Mouse (Mus musculus): Measurements from ENCODE around the gene Gm16253.

Gm16253 gene

DNA sequence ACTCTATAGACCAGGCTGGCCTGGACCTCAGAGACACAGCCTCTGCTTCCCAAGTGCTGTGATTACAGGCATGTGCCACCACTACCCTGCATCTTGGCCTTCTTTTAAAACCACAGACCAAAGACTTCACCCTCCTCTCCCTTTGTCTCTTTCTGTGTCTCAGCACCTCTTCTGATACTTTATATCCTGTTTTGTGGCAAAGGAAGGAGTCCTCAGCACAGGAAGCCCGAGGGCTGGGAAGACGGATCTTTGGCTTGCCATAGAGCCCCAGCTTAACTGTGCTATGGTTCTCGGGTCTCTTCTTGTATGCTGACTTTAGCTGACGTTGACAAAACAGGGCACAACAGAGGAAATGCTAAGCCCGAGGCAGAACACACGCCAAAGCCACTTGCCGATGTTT is 6.1 kb upstream of the Gm16253 start:
- in situ Hi-C loops (cut with MboI, MseI) = loop anchor here in 1 of 2 experiments (25.0 kb wide), 1 partner anchor 908 kb away; the partner anchor contains the start of gene Mcl1

DNA sequence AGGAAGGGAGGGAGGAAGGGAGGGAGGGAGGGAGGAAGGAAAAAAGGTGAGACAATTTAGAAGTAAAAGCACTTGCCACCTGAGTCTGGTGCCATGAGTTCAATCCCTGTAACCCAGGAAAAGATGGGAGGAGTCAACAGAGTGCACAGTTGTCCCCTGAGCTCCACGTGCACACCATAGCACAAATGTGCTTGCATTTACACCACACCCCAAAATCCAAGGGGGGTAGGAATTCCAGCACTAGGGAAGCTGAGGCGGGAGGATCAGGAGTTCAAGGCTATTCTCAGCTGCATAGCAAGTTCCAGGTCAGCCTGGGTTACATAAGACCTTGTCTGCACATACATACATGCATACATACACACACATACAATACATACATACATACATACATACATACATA is 5.4 kb upstream of the Gm16253 start:
- in situ Hi-C loops (cut with MboI, MseI) = loop anchor here in 1 of 2 experiments (25.0 kb wide), 1 partner anchor 909 kb away; the partner anchor contains the start of gene Mcl1

DNA sequence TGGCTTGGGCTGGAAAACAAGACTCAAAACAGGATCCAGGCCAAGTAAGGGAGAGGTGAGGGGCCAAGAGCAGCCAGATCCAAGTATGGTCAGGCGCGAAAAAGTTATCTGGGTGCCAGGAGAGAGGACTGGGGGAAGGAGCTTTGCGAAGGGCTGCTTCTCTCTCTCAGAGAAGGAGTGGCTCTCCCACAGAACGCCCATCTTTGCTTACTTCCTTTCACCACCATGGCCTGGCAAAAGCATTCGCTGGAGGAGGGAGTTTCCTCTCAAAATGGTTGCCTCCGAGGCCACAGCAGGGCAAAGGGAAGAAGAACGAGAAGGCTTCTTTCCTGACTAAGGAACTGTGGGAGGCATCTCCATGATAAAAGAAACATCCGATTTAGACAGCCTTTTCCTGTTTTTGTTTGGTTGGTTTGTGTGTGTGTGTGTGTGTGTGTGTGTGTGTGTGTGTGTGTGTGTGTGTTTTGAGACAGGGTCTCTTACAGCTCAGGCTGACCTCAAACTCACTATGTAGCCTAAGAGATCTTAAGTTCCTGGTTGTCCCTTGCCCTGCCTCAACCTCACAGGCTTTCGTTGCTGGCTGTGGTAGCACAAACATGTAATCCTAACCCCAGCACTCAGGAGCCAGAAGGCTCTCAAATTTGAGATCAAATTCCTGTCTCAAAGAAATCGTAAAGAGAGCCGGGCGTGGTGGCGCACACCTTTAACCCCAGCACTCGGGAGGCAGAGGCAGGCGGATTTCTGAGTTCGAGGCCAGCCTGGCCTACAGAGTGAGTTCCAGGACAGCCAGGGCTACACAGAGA is 4.7 kb upstream of the Gm16253 start:
- in situ Hi-C loops (cut with MboI, MseI) = loop anchor here in 1 of 2 experiments (25.0 kb wide), 1 partner anchor 910 kb away; the partner anchor contains the start of gene Mcl1

DNA sequence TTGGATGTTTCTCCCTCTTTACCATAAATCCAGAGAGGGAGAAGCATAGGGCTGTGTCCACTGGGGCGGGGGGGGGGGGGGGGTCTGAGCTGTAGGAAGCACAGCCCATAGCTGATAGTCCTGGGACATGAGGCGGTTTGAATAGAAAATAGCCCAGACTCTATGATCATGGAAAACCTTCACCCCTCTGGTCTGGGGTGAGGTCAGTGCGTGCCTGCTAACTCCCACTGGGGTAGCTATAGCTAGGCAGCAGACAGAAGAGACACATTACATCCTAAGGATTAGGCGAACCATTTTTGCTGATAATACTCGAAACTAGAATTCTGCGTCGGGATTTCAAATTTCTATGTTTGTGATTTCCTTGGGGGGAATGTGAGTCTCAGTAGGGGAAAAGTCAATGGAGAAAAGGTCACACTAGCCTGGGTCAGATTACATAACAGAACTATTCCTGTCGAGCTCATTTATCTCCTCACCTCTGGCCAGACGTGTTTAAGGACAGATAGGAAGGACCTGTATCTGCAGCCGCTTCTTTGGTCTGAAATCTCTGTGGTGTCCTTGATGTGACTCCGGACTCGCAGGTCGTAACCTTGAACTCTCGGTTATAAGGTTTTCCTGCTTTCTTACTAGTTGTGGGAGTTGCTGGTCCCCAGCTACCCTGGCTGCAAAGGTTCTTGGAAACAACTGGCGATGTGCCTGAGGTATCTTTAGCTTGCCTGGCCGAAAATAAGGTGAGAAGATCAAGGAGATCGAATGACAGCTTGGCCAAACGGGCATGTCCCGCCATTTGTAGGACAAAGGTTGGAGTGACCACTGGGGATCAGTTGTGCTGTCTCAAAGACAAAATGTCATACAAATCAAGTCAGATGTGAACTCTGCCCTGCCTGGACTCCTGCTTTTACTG is 2.9 kb upstream of the Gm16253 start:
- in situ Hi-C loops (cut with MboI, MseI) = loop anchor here in 1 of 2 experiments (25.0 kb wide), 1 partner anchor 912 kb away; the partner anchor contains the start of gene Mcl1

DNA sequence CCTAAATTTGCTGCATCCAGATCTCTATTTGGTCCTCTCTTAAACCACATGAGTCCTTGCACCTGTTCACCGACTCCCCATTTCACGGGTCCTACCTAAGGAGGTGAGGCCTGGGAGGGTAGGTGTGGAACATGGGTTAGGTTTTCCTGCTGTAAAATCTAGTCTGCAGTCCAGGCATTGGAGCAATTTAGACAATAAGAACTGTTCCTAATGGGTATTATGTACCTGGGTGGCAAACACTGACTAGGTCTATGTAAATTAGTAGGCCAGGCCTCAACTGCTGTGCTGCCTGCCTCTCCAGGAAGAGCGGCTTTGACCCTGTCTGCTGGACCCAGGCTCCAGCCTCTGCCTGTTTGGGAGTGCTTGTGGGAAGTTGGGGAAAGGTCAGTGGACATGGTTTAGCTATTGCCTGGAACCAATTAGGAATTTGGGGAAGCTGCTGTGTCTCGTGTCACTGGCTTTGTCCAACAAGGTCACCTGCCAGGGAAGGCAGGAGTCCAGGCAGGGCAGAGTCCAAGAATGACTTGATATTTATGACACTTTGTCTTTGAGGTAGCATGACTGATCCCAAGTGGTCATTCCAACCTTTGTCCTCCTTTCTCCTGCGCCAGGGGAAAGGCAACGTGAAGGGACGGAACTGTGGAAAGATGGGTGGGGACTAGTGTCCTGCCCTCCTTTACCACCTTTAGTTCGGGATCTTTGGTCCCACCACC is 1.4 kb upstream of the Gm16253 start:
- in situ Hi-C loops (cut with MboI, MseI) = loop anchor here (5.0 kb wide), 1 partner anchor 33 kb away; no protein-coding TSS in a partner anchor

DNA sequence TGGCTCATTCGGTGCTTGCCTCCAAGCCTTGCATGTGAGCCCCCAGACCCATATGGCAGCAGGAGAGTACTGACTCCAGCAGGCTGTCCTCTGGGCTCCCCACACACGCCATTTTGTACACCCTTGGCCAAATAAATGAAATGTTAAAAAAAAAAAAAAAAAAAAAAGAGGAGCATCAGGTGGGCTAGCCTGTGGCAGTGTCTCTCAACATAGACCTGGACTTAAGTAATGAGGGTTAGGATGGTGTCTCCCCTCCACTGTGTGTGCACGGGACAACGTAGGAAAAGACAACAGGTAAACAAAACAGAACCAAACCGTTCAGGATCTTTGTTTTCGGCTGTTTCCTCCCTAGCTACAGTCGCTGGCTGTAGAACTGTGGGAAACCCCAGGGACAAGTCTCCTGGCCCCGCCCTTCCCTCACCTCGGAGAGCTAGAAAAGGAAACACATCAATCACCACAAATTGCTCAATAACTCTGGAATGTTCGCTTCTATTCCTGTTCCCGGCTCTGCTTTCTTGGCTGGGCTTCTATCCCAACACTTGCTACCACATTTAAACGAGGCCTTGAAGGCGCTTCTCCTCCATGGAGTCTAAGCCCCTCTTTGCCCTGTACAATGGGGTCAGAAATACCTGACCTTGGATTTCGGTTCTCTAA is 652 bp upstream of the Gm16253 start:
- in situ Hi-C loops (cut with MboI, MseI) = loop anchor here (5.0 kb wide), 1 partner anchor 34 kb away; no protein-coding TSS in a partner anchor

DNA sequence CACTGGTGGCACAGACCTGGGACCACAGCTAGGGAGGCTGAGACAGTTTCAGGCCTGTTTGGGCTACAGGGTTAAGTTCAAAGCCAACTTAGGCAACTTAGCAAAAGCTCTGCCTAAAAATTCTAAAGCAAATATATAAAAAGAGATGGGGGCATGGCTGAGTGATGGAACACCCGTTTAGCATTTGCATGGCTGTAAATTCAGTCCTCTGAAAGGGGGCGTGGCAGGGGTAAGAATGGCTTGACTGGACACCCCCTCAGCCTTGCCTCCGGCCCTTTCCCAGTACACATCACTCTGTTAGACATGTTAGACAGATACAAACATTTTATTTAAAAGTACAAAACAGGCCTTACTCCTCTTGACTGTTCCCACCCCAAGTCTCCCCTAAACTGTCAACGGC is 782 bp downstream of the Gm16253 start:
- in situ Hi-C loops (cut with MboI, MseI) = loop anchor here (5.0 kb wide), 1 partner anchor 35 kb away; no protein-coding TSS in a partner anchor

DNA sequence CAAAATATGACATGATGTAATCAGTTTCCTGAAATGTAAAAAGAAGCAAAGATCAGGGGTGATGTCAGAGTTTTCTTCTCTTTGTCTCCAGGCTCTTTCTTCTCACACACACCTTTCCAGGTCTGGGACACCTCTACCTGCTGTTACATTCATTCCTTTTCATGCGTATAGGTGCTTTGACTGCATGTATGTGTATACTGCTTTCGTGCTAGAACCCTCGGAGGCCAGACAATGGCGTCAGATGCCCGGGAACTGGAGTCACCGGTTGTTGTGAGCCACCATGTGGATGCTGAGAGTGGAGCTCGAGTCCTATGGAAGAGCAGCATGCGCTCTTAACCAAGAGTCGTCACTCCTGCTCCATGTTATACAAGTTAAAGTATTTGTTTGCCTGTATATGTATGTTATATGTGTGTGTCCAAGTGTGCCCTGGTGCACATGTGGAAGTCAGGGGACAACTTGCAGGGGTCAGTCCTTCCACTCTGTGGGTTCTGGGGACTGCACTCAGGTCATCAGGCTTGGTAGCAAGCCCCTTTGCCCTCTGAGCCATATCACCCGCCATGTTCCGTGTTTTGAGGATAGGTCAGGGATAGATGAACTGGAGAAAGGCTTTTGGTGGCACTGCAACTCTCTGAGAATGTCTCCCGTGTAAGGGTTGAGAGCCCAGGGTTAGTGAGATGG is 1.9 kb downstream of the Gm16253 start:
- in situ Hi-C loops (cut with MboI, MseI) = loop anchor here (5.0 kb wide), 1 partner anchor 36 kb away; no protein-coding TSS in a partner anchor

DNA sequence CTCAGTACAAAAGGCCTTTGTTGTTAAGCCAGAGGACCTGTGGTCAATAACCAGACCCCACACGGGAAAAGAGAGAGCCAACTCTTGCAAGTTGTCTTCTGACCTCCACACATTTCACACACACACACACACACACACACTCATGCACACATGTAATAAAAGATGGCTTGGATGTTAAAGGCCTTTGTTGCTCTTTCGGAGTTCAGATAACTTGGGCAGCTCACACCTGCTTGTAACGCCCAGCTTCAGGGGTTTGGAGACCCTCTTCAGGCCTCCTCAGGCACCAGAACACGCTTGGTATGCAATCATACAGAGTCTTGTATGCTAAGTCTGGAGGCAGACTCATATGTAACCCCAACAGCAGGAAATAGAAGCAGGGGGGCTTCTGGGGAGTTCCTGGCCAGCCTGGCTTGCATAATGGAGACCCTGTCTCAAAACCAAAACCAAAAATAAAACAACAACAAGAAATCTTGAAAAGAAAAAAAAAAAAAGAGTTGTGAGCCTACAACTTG is 2.5 kb downstream of the Gm16253 start:
- in situ Hi-C loops (cut with MboI, MseI) = loop anchor here (5.0 kb wide), 1 partner anchor 37 kb away; no protein-coding TSS in a partner anchor

DNA sequence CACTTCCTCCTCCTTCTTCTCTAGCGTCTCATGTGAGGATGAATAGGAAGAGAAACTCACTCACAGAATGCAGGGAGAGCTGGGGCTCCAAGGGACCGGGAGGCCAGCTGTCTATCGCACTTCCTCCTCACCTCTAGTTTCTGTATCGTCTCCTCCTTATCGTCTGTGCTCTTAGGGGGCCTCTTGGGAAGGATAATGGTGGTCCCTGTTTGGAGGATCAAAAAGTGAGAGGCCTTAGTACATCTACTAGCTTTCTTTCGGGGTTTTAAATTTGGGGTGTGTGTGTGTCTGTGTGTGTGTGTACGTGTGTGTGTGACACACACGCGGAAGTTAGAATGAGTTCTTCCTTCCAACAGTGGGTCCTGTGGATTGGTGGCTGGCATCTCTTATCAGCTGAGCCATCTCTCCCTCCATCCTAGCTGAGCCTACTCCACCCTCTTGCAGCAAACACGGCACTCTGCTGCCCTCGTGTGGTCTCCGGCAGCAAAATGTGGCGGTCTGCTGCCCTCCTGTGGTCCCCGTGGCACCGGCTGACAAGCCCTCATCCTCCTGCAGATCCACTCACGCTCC is 3.2 kb downstream of the Gm16253 start:
- in situ Hi-C loops (cut with MboI, MseI) = loop anchor here (5.0 to 10.0 kb wide), 3 partner anchors 38 to 1305 kb away; partner anchors contain the start of gene Pde4dip (in 1 of the 2)

DNA sequence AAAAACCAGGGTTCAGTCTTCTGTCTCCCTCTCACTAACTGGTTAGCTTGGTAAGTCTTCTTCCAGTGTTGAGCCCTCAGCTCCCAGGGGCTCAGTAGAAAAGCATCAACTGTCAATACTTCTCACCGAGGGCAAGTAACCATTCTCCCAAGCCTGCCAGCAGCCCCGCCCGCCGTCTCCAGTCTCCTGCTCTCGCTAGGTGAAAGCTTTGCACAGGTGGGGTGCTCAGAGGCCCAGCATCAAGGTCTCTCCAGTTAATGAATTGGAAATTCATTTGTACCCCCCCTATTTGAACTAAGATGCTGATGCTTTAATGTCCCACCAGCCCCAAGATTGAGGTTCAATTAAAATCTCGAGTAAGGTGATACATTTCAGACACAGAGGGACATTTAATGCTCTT is 4.4 kb downstream of the Gm16253 start:
- in situ Hi-C loops (cut with MboI, MseI) = loop anchor here (5.0 to 10.0 kb wide), 2 partner anchors 61 to 1304 kb away; partner anchors contain the start of gene Pde4dip (in 1 of the 2)

DNA sequence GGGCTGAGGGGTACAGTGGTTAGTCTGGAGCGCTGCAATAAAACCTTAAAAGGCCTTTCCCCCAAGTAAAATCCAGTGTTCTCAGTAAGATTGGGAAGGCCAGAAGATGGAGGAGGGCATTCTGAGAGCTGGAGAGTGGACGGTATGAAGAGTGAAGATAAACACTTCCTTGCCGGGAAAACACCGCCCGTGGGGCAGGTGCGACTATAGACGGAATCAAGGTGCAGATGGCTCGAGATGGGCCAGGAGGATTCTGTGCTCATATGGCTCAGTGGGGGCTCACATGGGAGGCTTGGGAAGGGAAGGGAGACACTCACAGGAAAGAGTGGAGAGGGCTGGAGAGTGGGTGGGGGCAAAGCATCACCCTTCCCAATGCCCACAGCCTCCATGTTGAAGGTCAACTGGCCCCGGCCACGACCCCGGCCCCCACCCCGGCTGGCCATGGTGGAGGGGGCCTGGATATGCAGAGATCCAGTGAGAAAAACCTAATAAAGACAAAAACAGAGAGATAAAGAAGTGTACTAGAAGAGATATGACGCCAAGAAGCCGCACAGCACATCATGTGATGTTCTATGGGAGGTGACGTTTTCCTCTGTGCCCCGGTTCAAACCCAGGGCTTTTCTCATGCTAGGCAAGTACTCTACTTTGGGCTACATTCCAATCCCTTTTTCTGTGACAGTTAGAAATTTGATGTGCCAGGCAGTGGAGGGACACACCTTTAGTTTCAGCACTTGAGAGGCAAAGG is 5.2 kb downstream of the Gm16253 start:
- in situ Hi-C loops (cut with MboI, MseI) = loop anchor here (5.0 to 10.0 kb wide), 2 partner anchors 60 to 1303 kb away; partner anchors contain the start of gene Pde4dip (in 1 of the 2)

DNA sequence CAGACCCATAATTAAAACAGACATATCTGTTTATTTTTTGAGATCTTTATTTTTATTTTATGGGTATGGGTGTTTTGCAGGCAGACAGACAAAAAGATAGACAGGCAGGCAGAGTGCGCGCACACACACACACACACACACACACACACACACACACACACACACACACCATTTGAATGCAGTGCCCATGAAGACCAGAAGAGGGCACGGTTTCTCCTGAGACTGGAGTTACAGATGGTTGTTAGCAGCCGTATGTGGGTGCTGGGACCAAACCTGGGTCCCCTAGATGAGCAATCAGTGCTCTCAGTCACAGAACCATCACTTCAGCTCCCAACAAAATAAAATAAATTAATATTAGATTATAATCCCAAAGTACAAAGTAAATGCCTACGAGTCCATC is 6.6 kb downstream of the Gm16253 start:
- in situ Hi-C loops (cut with MboI, MseI) = loop anchor here (5.0 to 10.0 kb wide), 2 partner anchors 59 to 1301 kb away; partner anchors contain the start of gene Pde4dip (in 1 of the 2)

DNA sequence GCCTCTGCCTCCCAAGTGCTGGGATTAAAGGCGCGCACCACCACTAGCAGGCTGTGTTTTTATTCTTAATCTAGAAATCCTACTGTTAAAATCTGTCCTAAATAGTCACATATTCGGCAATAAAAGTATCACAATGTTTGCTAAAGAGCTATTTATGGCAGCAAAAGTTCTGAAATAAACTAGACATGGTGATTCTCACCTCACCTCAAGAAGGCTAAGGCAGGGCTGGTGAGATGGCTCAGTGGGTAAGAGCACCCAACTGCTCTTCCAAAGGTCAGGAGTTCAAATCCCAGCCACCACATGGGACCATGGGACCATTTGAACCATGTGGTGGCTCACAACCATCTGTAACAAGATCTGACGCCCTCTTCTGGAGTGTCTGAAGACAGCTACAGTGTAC is 13.9 kb downstream of the Gm16253 start:
- in situ Hi-C loops (cut with MboI, MseI) = no loop called here

DNA sequence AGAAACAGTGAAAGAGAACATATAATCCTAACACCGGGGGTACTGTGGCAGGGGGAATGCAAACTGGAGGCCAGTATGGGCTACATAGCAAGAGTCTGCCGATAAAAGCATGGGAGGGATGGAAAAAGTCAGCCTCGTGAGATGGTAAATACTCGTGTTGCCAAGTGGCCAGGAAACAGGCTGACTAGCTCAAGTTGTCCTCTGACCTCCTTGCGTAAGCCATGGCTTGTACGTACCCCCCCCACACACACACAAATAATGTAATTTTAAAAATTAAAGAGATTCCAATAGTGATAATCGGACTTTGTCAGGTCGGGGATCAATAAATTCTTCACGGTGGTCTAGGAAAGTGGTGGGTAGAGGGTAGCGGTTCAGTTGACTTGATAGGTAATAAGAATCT is 16.6 kb downstream of the Gm16253 start:
- in situ Hi-C loops (cut with MboI, MseI) = no loop called here

DNA sequence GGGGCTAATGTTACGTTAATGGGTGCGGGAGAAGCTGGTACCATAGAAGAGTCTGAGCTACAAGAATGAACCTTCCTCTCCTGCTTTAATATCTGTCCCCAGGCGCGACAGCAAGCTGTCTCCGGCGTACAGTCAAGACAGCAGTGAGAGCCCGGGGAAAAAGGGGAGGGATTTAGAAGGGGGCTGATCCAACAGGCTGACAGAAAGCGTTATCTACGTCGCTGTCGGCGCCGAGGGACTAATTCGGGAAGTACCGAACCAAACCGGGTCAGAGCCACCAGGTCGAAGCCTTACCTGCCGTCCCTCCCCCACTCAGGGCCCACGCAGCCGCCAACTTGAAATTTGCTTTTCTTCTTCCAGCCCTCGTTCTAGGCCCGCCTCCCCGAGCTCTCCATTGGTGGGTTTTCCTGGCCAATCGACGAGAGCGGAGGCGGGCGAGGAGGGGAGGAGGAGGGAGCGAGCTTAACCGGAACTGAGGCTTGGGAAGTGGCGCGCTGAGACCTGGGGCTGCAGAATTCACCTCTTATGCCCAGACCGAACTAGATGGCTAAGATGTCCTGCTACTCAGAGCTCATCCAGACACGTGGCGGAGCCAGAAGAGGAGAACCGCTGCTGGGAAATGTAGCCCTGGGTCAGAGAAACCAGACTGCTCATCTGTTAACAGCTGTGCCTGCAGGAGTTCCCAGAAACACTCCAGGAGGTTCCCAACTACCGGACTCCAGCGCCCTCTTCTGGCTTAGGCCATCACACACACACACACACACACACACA is 17.2 kb downstream of the Gm16253 start, which contains the start of gene Polr3gl:
Gene Polr3gl (minus strand): TSS at position 392 of the 771 bp plus-strand sequence.
- in situ Hi-C loops (cut with MboI, MseI) = no loop called here

DNA sequence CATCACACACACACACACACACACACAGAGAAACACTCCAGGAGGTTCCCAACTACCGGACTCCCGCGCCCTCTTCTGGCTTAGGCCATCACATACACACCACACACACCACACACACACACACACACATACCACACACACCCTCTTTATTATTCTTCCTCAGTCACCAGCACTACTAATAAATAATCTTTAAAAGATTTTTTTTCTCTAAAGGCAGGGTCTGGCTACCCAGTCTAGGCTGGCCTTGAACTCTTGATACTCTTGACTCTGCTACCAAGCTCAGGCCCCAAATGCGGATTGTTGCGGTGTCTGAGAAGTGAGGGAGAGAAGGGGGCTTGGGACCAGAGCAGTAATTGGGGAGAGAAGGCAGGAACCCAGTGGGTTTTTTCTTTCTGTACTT is 18.1 kb downstream of the Gm16253 start:
- in situ Hi-C loops (cut with MboI, MseI) = no loop called here

Measured in T-helper 17 cell (primary cell).